Mouse (Mus musculus): ENCODE measurements around the gene Gbx1. TPM values are rescaled to one million over a fixed set of nuclear protein-coding genes. Genes with fewer than 3 reads are reported as not detected.

Gbx1 gene
- polyA plus RNA-seq, 1 experiment from 2014 or later = 1.3 TPM

DNA sequence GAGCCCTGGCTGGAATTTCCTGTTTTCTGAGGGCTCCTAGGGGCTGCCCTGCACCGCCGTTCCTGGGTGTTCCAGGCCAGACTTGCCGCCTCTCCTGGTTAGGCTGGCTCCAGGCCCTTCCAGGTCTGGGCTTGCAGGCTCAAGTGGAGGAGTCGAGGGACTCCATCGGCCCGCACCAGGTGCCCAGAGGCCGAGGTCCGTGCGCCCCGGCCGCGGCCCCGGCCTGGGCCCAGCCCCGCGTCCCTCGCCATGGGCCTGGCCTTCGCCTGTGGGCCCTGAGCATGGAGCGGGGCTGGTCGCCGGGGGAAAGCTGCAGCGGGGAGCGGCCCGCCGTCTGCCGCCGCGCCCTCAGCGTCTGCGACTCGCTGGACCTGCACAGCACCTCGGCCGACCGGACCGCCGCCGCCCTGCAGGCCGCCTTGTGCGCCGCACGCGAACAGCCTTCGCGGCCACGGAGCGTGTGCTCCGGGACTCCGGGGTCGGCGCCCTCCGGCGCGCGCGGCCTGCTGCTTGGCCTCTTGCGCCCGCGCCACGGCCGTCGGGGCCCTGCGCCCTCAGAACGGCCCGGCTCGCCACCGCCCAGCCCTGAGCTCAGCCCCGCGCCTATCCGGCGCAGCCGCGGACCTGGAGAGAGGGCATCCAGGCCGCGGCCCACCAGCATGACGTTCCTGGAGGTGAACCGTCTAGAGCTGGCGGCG, 52.8 kb downstream of the Gbx1 start:
- H3K27ac ChIP-seq (ENCODE audit: low read length) = no peak overlapping the region
- peak overlapping the region; percentile 40 for H3K4me3 ChIP-seq (replicated peaks; ENCODE audit: low read length)
- H3K4me1 ChIP-seq (replicated peaks; ENCODE audit: control insufficient read depth, insufficient read depth, low read length) = peaks cover 24% of the 10 kb centered on the region
- H3K9me3 ChIP-seq (ENCODE audit: control insufficient read depth, low read length) = no peaks in the 10 kb centered on the region
- peaks cover 7% of the 10 kb centered on the region for H3K27me3 ChIP-seq (replicated peaks; ENCODE audit: control insufficient read depth, insufficient read depth, low read length)
- peak overlapping the region; percentile 56 for H3K4me2 ChIP-seq (ENCODE audit: low read length)
- peak; percentile 21 for ATAC-seq
- H3K9ac ChIP-seq (replicated peaks; ENCODE audit: low read depth, low read length) = peak overlapping the region; percentile 48
- H3K36me3 ChIP-seq (ENCODE audit: control insufficient read depth, insufficient read depth) = peaks cover 8% of the 10 kb centered on the region
- WGBS = 4% methylated on average over 70 of the region's 77 CpGs

GRCm38 (mm10) chr5:24472884-24473619, 54.0 kb downstream of the Gbx1 start:
- H3K36me3 ChIP-seq (ENCODE audit: control insufficient read depth, insufficient read depth) = peaks cover under 1% of the 10 kb centered on the region; the same call in 1 of the 2 replicates
- H3K27me3 ChIP-seq (replicated peaks; ENCODE audit: control insufficient read depth, insufficient read depth, low read length) = peaks cover 7% of the 10 kb centered on the region
- no peak for ATAC-seq
- no peak overlapping the region for H3K4me2 ChIP-seq (ENCODE audit: low read length)
- no peak overlapping the region for H3K27ac ChIP-seq (ENCODE audit: low read length)
- 35% methylated on average over 6 of the region's 7 CpGs for whole genome bisulfite sequencing
- peaks cover 24% of the 10 kb centered on the region for H3K4me1 ChIP-seq (replicated peaks; ENCODE audit: control insufficient read depth, insufficient read depth, low read length)
- H3K4me3 ChIP-seq (replicated peaks; ENCODE audit: low read length) = no peak overlapping the region
- no peak overlapping the region for H3K9ac ChIP-seq (replicated peaks; ENCODE audit: low read depth, low read length)
- no peaks in the 10 kb centered on the region for H3K9me3 ChIP-seq (ENCODE audit: control insufficient read depth, low read length)

DNA sequence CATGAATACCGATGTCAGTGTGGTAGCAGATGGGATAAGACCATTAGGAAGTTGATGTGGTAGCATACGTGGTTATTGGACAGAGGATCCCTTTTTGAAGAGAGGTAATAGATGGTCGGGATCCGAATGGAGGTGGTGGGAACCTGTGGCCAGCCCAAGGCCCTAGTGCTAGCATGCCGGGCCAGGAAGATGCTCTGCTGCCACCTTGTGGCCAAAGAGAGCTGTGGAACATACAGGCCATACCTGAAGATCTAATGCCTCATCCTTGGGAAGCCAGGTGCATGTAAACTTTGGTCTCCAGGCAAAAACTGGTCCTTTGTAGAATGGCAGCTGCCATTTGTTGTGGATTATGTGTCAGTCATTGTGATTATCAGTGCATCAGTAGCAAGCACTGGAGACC, 56.4 kb downstream of the Gbx1 start:
- H3K4me1 ChIP-seq (replicated peaks; ENCODE audit: control insufficient read depth, insufficient read depth, low read length) = peaks cover 39% of the 10 kb centered on the region
- 7% methylated on average over 5 of the region's 5 CpGs for WGBS
- no peaks in the 10 kb centered on the region for H3K9me3 ChIP-seq (ENCODE audit: control insufficient read depth, low read length)
- H3K4me3 ChIP-seq (replicated peaks; ENCODE audit: low read length) = no peak overlapping the region
- peak; percentile 62 for ATAC-seq
- no peak overlapping the region for H3K9ac ChIP-seq (replicated peaks; ENCODE audit: low read depth, low read length)
- no peak overlapping the region for H3K4me2 ChIP-seq (ENCODE audit: low read length)
- H3K27me3 ChIP-seq (replicated peaks; ENCODE audit: control insufficient read depth, insufficient read depth, low read length) = peaks cover 7% of the 10 kb centered on the region
- no peak overlapping the region for H3K27ac ChIP-seq (ENCODE audit: low read length)
- no peaks in the 10 kb centered on the region for H3K36me3 ChIP-seq (ENCODE audit: control insufficient read depth, insufficient read depth)

DNA sequence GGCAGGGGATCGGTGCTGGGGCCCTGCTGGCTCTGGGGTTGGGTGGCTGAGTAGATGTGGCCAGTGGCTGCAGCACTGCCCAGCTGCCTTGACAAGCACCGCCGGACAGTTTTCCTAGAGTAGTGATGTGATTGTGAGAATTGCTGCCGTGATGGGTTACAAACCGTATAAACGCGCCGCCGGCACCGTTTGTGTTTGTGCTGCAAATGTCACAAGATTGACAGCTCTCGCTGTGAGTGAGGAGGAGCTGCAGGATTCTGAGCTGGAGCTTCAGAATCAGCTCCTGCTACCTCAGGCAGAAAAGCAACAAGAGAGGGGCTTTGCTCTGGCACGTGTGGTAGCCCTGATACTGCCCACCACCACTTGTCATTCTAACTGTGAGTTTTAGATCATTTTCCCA, 60.2 kb downstream of the Gbx1 start:
- Histone ChIP-seq H3K4me3 (replicated peaks; ENCODE audit: low read length) (no peak overlapping the region), H3K27me3 (replicated peaks; ENCODE audit: control insufficient read depth, insufficient read depth, low read length) (no peaks in the 10 kb centered on the region), H3K4me2 (ENCODE audit: low read length) (no peak overlapping the region), H3K36me3 (ENCODE audit: control insufficient read depth, insufficient read depth) (no peaks in the 10 kb centered on the region), H3K9ac (replicated peaks; ENCODE audit: low read depth, low read length) (no peak overlapping the region; the same call in 1 of the 2 replicates), H3K27ac (ENCODE audit: low read length) (no peak overlapping the region), H3K9me3 (ENCODE audit: control insufficient read depth, low read length) (no peaks in the 10 kb centered on the region), H3K4me1 (replicated peaks; ENCODE audit: control insufficient read depth, insufficient read depth, low read length) (peaks cover 18% of the 10 kb centered on the region)
- 24% methylated on average over 12 of the region's 12 CpGs for WGBS
- ATAC-seq = no peak

DNA sequence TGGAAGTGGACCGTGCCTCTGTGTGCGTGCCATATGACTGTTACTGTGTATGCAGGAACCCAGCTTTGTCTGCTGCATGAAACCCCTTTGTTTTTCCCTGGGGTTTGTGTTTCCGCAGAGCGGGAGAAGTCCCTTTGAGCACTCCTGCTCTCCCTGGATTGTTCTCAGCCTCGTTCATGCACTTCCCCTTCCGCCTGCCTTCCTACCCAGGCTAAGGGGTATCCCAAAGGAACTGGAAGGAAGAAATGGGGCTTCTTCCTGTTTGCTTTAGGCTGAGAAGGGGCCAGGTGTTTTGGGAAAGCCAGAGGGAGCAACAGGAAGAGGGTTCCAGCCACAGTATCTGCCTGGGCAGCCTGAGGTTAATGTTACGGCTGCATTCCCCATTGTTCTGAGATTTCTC, 71.4 kb downstream of the Gbx1 start:
- no peaks in the 10 kb centered on the region for H3K27me3 ChIP-seq (replicated peaks; ENCODE audit: control insufficient read depth, insufficient read depth, low read length)
- ATAC-seq = no peak
- 51% methylated on average over 7 of the region's 7 CpGs for WGBS
- H3K4me2 ChIP-seq (ENCODE audit: low read length) = peak overlapping the region; percentile 25
- no peak overlapping the region for H3K4me3 ChIP-seq (replicated peaks; ENCODE audit: low read length)
- H3K4me1 ChIP-seq (replicated peaks; ENCODE audit: control insufficient read depth, insufficient read depth, low read length) = peaks cover 43% of the 10 kb centered on the region
- H3K9me3 ChIP-seq (ENCODE audit: control insufficient read depth, low read length) = no peaks in the 10 kb centered on the region
- H3K27ac ChIP-seq (ENCODE audit: low read length) = no peak overlapping the region
- no peaks in the 10 kb centered on the region; the same call in 1 of the 2 replicates for H3K36me3 ChIP-seq (ENCODE audit: control insufficient read depth, insufficient read depth)
- peak overlapping the region; percentile 37 for H3K9ac ChIP-seq (replicated peaks; ENCODE audit: low read depth, low read length)

GRCm38 (mm10) chr5:24455076-24455475, 71.9 kb downstream of the Gbx1 start:
- ATAC-seq = no peak
- 74% methylated on average over 3 of the region's 3 CpGs for WGBS
- Histone ChIP-seq H3K4me2 (ENCODE audit: low read length) (peak overlapping the region; percentile 25), H3K4me3 (replicated peaks; ENCODE audit: low read length) (no peak overlapping the region), H3K9me3 (ENCODE audit: control insufficient read depth, low read length) (no peaks in the 10 kb centered on the region), H3K27ac (ENCODE audit: low read length) (no peak overlapping the region), H3K9ac (replicated peaks; ENCODE audit: low read depth, low read length) (peak overlapping the region; percentile 37), H3K36me3 (ENCODE audit: control insufficient read depth, insufficient read depth) (no peaks in the 10 kb centered on the region), H3K4me1 (replicated peaks; ENCODE audit: control insufficient read depth, insufficient read depth, low read length) (peaks cover 43% of the 10 kb centered on the region), H3K27me3 (replicated peaks; ENCODE audit: control insufficient read depth, insufficient read depth, low read length) (no peaks in the 10 kb centered on the region)

- ATAC-seq = no peak
- H3K27ac ChIP-seq (ENCODE audit: low read length) = peak overlapping the region; percentile 51; the same call in 1 of the 2 replicates
- H3K36me3 ChIP-seq (ENCODE audit: control insufficient read depth, insufficient read depth) = no peaks in the 10 kb centered on the region
Measured at GRCm38 (mm10) chr5:24453985-24454303, 73.1 kb downstream of the Gbx1 start.

GRCm38 (mm10) chr5:24453283-24453984, 73.6 kb downstream of the Gbx1 start:
- peak overlapping the region; percentile 99 for H3K4me2 ChIP-seq (ENCODE audit: low read length)
- ATAC-seq = peak; percentile 13
- no peaks in the 10 kb centered on the region for H3K27me3 ChIP-seq (replicated peaks; ENCODE audit: control insufficient read depth, insufficient read depth, low read length)
- peak overlapping the region; percentile 62 for H3K4me3 ChIP-seq (replicated peaks; ENCODE audit: low read length)
- WGBS = 3% methylated on average over 5 of the region's 5 CpGs
- no peaks in the 10 kb centered on the region for H3K9me3 ChIP-seq (ENCODE audit: control insufficient read depth, low read length)
- H3K27ac ChIP-seq (ENCODE audit: low read length) = peak overlapping the region; percentile 71
- peak overlapping the region; percentile 78 for H3K9ac ChIP-seq (replicated peaks; ENCODE audit: low read depth, low read length)
- no peaks in the 10 kb centered on the region for H3K36me3 ChIP-seq (ENCODE audit: control insufficient read depth, insufficient read depth)
- peaks cover 43% of the 10 kb centered on the region for H3K4me1 ChIP-seq (replicated peaks; ENCODE audit: control insufficient read depth, insufficient read depth, low read length)

More at GRCm38 (mm10) chr5:24453985-24454303, 73.1 kb downstream of the Gbx1 start:
- peak overlapping the region; percentile 99 for H3K4me2 ChIP-seq (ENCODE audit: low read length)
- H3K9ac ChIP-seq (replicated peaks; ENCODE audit: low read depth, low read length) = 0 out of 2 replicates have a peak overlapping the region, but pooled peaks have one; percentile 41
- H3K4me1 ChIP-seq (replicated peaks; ENCODE audit: control insufficient read depth, insufficient read depth, low read length) = peaks cover 43% of the 10 kb centered on the region
- H3K9me3 ChIP-seq (ENCODE audit: control insufficient read depth, low read length) = no peaks in the 10 kb centered on the region
- H3K4me3 ChIP-seq (replicated peaks; ENCODE audit: low read length) = peak overlapping the region; percentile 62
- WGBS = 5% methylated on average over 2 of the region's 2 CpGs
- H3K27me3 ChIP-seq (replicated peaks; ENCODE audit: control insufficient read depth, insufficient read depth, low read length) = no peaks in the 10 kb centered on the region

All from forebrain, embryonic 16.5 days (tissue).